Mouse (Mus musculus): ENCODE measurements around the gene Ace3.

Gene Ace3

GRCm38 (mm10) chr11:106037418-106037751, 42.9 kb downstream of the Ace3 start:
- in situ Hi-C loops (cut with MboI, MseI) = loop anchor here (25.0 kb wide), 1 partner anchor 1550 kb away; no protein-coding TSS in a partner anchor

GRCm38 (mm10) chr11:106044349-106044748, 49.9 kb downstream of the Ace3 start:
- in situ Hi-C loops (cut with MboI, MseI) = loop anchor here (25.0 kb wide), 1 partner anchor 1543 kb away; no protein-coding TSS in a partner anchor

DNA sequence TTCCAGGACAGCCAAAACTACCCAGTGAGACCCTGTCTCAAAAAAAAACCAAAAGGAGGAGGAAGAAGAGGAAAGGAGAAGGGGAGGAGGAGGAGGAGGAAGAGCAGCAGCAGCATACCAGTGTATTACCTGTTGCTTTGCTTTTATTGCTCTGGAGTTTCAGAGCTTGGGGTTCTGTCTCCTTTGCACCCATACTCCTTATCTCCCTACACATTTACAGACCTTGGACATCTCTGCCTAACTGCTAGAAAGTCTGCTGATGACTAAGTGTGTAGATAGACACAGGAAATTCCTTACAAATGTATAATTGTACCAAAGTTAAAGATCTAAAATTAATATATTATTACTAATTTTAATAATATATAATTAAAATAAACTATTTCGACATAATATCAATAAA, 50.8 kb downstream of the Ace3 start:
- in situ Hi-C loops (cut with MboI, MseI) = loop anchor here (25.0 kb wide), 1 partner anchor 1542 kb away; no protein-coding TSS in a partner anchor

DNA sequence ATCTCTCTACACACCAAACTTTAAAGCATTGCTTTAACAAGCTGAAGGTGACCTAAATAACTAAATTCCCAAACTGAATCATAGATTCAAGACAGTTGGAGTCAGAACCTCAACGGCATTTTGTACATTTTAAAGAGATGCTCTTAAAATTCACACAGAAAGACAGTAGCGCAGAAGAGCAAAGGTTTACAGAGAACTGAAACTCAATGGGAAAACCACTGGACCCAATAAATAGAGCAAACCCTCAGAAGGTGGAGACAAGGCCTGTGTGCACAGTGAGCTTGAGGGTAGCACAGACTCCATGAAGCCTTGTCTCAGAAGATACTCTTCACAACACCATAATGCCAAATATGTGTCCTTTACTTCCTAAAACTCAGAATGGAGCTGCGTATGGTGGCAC, 51.3 kb downstream of the Ace3 start:
- in situ Hi-C loops (cut with MboI, MseI) = loop anchor here (25.0 kb wide), 1 partner anchor 1542 kb away; no protein-coding TSS in a partner anchor

- in situ Hi-C loops (cut with MboI, MseI) = loop anchor here (25.0 kb wide), 1 partner anchor 1541 kb away; no protein-coding TSS in a partner anchor
Observed at GRCm38 (mm10) chr11:106046584-106046983, 52.1 kb downstream of the Ace3 start.

DNA sequence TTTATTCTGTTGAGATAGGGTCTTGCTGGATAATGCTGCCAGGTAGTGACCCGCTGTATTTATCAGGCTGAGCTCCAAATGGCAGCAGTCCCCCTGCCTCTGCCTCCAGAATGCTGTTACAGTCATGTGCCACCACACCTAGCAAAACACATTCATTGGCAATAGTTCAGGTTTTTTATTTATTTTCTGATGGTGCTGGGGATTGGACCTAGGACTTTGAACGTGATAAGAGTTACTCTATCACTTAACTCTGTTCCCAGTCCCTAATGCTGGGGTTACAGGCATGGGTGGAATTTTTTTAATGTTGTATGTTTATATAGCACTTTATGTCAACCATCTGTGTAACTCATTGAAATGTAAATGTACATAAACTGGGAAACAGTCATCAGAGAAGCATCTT, 59.4 kb downstream of the Ace3 start:
- in situ Hi-C loops (cut with MboI, MseI) = no loop called here

DNA sequence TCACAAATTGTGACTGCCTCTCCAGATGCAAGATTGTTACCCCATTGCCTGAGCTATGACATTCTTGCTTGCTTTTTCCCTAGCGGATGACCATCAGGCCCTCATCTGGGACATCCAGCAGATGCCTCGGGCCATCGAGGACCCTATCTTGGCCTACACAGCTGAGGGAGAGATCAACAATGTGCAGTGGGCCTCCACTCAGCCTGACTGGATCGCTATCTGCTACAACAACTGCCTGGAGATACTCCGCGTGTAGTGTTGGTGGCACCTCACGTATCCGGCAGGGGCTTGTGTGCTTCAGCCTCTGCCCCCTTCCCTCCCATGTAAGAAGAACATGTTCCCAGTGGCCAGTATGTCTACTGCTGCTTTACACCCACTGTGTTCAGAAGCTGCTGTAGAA, 60.1 kb downstream of the Ace3 start:
- in situ Hi-C loops (cut with MboI, MseI) = no loop called here
